Mouse (Mus musculus): ENCODE data around the gene Cldn4. TPM values are rescaled to one million over a fixed set of nuclear protein-coding genes. Genes with fewer than 3 reads are reported as not detected.

Gene Cldn4
- polyA plus RNA-seq, 1 experiment from 2014 or later: 10.1 TPM

DNA sequence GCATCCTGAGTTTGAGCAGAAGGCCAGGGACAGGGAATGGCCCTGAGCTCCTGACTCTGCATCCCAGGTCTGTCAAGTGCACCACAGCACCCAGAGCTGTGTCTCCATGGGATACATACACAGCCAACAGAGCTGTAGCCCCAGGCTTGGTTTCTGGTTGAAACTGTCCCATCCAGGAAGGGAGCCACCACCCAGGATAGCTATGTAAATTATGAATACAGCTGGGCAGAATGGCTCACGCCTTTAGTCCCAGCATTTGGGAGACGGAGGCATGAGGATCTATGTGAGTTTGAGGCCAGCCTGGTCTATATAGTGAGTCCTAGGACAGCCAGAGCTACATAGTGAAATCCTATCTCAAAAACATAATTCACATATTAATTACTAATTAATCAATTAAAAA, 16.7 kb downstream of the Cldn4 start:
- no peak for ATAC-seq (ENCODE audit: insufficient number of reproducible peaks, insufficient read depth, low FRiP score, low TSS enrichment, low read depth)
- H3K4me2 ChIP-seq: no peak overlapping the region
- no peak overlapping the region for H3K4me3 ChIP-seq (replicated peaks)
- H3K27me3 ChIP-seq: no peaks in the 10 kb centered on the region; the same call in 1 of the 2 replicates
- 0 out of 2 replicates have a peak, but pooled peaks cover 6% of the 10 kb centered on the region for H3K36me3 ChIP-seq
- no peaks in the 10 kb centered on the region for H3K9me3 ChIP-seq
- WGBS: 78% methylated on average over 2 of the region's 2 CpGs
- H3K27ac ChIP-seq: no peak overlapping the region
- no peak overlapping the region for H3K9ac ChIP-seq (replicated peaks)
- H3K4me1 ChIP-seq (replicated peaks): 0 out of 2 replicates have a peak, but pooled peaks cover 5% of the 10 kb centered on the region

GRCm38 (mm10) chr5:134926726-134927125, 20.0 kb downstream of the Cldn4 start:
- WGBS: 78% methylated on average over 4 of the region's 4 CpGs
- Histone ChIP-seq H3K27ac (no peak overlapping the region), H3K9me3 (no peaks in the 10 kb centered on the region), H3K36me3 (no peaks in the 10 kb centered on the region), H3K27me3 (no peaks in the 10 kb centered on the region; the same call in 1 of the 2 replicates), H3K4me2 (no peak overlapping the region), H3K4me1 (replicated peaks) (no peaks in the 10 kb centered on the region), H3K4me3 (replicated peaks) (no peak overlapping the region), H3K9ac (replicated peaks) (no peak overlapping the region)
- no peak for ATAC-seq (ENCODE audit: insufficient number of reproducible peaks, insufficient read depth, low FRiP score, low TSS enrichment, low read depth)

DNA sequence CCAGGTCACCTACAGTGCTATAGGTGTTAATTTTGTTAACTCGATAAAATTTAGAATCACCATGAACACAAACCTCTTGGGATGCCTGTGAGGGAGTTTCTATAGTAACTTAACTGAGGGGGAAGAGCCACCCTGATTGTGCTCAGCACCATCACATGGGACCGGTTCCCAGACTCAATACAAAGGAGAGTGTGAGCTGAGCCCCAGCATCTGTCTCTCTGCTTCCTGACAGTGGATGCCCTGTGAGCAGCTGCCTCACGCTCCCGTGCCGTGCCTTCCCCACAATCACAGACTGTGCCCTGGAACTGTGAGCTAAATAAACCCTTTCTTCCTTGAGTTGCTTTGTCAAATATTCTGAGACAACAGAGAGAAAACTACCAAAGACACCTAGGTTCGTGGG, 23.6 kb downstream of the Cldn4 start:
- H3K4me2 ChIP-seq: no peak overlapping the region
- no peaks in the 10 kb centered on the region for H3K9me3 ChIP-seq
- no peak overlapping the region for H3K4me3 ChIP-seq (replicated peaks)
- no peaks in the 10 kb centered on the region for H3K36me3 ChIP-seq
- H3K4me1 ChIP-seq (replicated peaks): no peaks in the 10 kb centered on the region
- no peak overlapping the region for H3K27ac ChIP-seq
- H3K9ac ChIP-seq (replicated peaks): no peak overlapping the region
- WGBS: 73% methylated on average over 6 of the region's 6 CpGs
- ATAC-seq (ENCODE audit: insufficient number of reproducible peaks, insufficient read depth, low FRiP score, low TSS enrichment, low read depth): no peak
- H3K27me3 ChIP-seq: no peaks in the 10 kb centered on the region

DNA sequence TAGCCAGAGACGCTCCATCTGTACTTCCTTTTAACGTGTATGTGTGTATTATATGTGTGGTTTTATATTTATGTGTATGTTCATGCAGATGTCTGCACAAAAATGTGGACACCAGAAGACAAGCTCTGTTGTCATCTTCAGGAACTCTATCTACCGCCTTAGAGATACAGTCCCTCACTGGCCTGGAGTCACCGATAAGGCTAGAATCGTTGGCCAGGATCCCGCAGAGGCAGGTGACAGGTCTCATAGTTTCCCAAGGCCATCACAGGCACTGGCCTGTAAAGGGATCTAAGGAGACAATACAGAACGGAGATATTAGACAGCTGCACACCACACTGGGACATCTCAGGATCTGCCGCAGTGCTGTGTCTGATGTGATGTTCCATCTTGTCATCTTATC, 25.6 kb downstream of the Cldn4 start:
- ATAC-seq (ENCODE audit: insufficient number of reproducible peaks, insufficient read depth, low FRiP score, low TSS enrichment, low read depth): no peak
- H3K36me3 ChIP-seq: no peaks in the 10 kb centered on the region
- no peaks in the 10 kb centered on the region for H3K9me3 ChIP-seq
- no peak overlapping the region for H3K4me2 ChIP-seq
- no peak overlapping the region for H3K9ac ChIP-seq (replicated peaks)
- H3K27me3 ChIP-seq: no peaks in the 10 kb centered on the region
- no peak overlapping the region for H3K4me3 ChIP-seq (replicated peaks)
- no peak overlapping the region for H3K27ac ChIP-seq
- no peaks in the 10 kb centered on the region for H3K4me1 ChIP-seq (replicated peaks)
- 90% methylated on average over 8 of the region's 8 CpGs for WGBS

GRCm38 (mm10) chr5:134920106-134920687, 26.5 kb downstream of the Cldn4 start:
- no peak overlapping the region for H3K4me2 ChIP-seq
- no peaks in the 10 kb centered on the region for H3K36me3 ChIP-seq
- 78% methylated on average over 6 of the region's 6 CpGs for WGBS
- H3K9ac ChIP-seq (replicated peaks): no peak overlapping the region
- H3K4me1 ChIP-seq (replicated peaks): no peaks in the 10 kb centered on the region
- no peak overlapping the region for H3K27ac ChIP-seq
- ATAC-seq (ENCODE audit: insufficient number of reproducible peaks, insufficient read depth, low FRiP score, low TSS enrichment, low read depth): no peak
- H3K9me3 ChIP-seq: no peaks in the 10 kb centered on the region
- no peak overlapping the region for H3K4me3 ChIP-seq (replicated peaks)
- H3K27me3 ChIP-seq: no peaks in the 10 kb centered on the region

GRCm38 (mm10) chr5:134919097-134919496, 27.6 kb downstream of the Cldn4 start:
- H3K27me3 ChIP-seq: no peaks in the 10 kb centered on the region
- no peaks in the 10 kb centered on the region for H3K9me3 ChIP-seq
- no peak for ATAC-seq (ENCODE audit: insufficient number of reproducible peaks, insufficient read depth, low FRiP score, low TSS enrichment, low read depth)

DNA sequence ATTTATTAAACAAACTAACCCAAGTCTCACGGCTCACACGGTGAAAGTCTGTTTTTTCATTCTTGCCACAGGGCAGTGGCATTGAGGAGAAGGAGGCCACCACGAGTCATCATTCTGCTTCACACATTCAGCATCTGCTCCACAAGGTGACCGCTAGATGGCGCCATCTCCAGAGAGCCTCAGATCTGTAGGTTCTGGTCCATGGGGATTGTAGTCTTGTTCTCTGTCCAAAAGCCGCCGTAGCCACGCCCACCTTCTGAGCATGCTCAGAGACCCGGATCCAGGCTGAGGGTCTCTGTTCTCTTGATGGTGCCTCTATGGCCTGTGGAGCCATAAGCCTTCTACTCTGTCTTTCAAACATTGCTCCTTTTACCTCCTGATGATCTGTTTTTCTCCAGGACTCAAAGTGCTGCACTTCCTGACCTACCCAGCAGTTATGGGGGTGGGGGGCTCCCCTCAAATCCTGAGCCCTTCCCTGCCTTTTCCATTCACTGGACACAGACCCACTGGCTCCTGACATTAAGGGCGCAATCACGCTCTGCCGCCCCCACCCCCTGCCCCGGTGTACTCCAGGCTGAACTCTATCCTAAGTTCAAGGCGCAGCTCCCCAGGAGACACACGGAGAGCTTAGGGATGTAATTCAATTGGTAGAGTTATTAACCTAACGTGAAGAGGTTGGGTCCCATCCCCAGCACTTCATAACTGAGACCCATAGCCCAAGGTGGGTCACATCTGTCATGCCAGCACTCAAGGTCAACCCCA, 28.5 kb downstream of the Cldn4 start:
- H3K9ac ChIP-seq (replicated peaks): no peak overlapping the region
- no peaks in the 10 kb centered on the region for H3K9me3 ChIP-seq
- no peak for ATAC-seq (ENCODE audit: insufficient number of reproducible peaks, insufficient read depth, low FRiP score, low TSS enrichment, low read depth)
- H3K27me3 ChIP-seq: peaks cover 5% of the 10 kb centered on the region; the same call in 1 of the 2 replicates
- H3K4me2 ChIP-seq: no peak overlapping the region
- no peaks in the 10 kb centered on the region for H3K36me3 ChIP-seq
- no peak overlapping the region for H3K27ac ChIP-seq
- no peak overlapping the region for H3K4me3 ChIP-seq (replicated peaks)
- 49% methylated on average over 16 of the region's 16 CpGs for WGBS
- H3K4me1 ChIP-seq (replicated peaks): no peaks in the 10 kb centered on the region

More at GRCm38 (mm10) chr5:134919097-134919496, 27.6 kb downstream of the Cldn4 start:
- Histone ChIP-seq H3K4me2 (no peak overlapping the region), H3K27ac (no peak overlapping the region), H3K9ac (replicated peaks) (no peak overlapping the region), H3K4me1 (replicated peaks) (no peaks in the 10 kb centered on the region), H3K36me3 (no peaks in the 10 kb centered on the region), H3K4me3 (replicated peaks) (no peak overlapping the region)
- WGBS: 94% methylated on average over 3 of the region's 3 CpGs

- no peak within 1 kb of the TSS for H3K27ac ChIP-seq
- H3K9ac ChIP-seq (replicated peaks): no peak within 1 kb of the TSS
- H3K9me3 ChIP-seq: no peaks in the 10 kb centered on the region
- peaks cover 10% of the 10 kb centered on the region for H3K27me3 ChIP-seq
- H3K4me1 ChIP-seq (replicated peaks): no peaks in the 10 kb centered on the region
- H3K4me2 ChIP-seq: no peak within 1 kb of the TSS
- WGBS: 75% methylated on average over 8 of the region's 8 CpGs
- no peak within 1 kb of the TSS for H3K4me3 ChIP-seq (replicated peaks)
- H3K36me3 ChIP-seq: no peaks in the 10 kb centered on the region
- no peak for ATAC-seq (ENCODE audit: insufficient number of reproducible peaks, insufficient read depth, low FRiP score, low TSS enrichment, low read depth)
These were observed 31.4 kb downstream of the Cldn4 start, which contains the start of gene Cldn13 for GRCm38 (mm10) chr5:134915311-134915710. Cldn13 (minus strand) TSS chr5:134915526.

GRCm38 (mm10) chr5:134914510-134914909, 32.2 kb downstream of the Cldn4 start:
- ATAC-seq (ENCODE audit: insufficient number of reproducible peaks, insufficient read depth, low FRiP score, low TSS enrichment, low read depth): no peak
- Histone ChIP-seq H3K9ac (replicated peaks) (no peak overlapping the region), H3K9me3 (no peaks in the 10 kb centered on the region), H3K4me2 (no peak overlapping the region), H3K27me3 (peaks cover 10% of the 10 kb centered on the region), H3K27ac (no peak overlapping the region), H3K36me3 (no peaks in the 10 kb centered on the region), H3K4me1 (replicated peaks) (no peaks in the 10 kb centered on the region), H3K4me3 (replicated peaks) (no peak overlapping the region)
- 81% methylated on average over 8 of the region's 8 CpGs for WGBS

DNA sequence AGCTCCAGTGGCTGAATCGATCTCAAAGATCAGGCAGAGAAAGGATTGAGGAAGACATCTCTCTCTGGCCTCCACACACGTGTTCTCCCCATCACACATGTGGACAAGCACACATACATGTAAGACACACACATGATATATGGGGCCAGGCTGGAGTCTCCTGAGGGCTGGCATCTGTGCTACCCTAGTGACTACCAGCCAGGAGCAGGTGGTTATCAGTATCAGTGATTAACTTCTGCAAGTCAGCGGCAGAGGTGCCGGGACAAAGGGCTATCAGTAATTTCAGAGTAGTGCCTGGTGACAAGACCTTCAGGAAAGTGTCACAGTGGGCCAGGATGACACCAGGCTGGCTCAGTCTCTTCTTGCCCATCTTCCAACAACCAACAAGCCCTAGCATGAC, 33.0 kb downstream of the Cldn4 start:
- H3K4me3 ChIP-seq (replicated peaks): no peak overlapping the region
- no peak overlapping the region for H3K9ac ChIP-seq (replicated peaks)
- H3K27me3 ChIP-seq: peaks cover 10% of the 10 kb centered on the region
- no peak for ATAC-seq (ENCODE audit: insufficient number of reproducible peaks, insufficient read depth, low FRiP score, low TSS enrichment, low read depth)
- H3K4me2 ChIP-seq: no peak overlapping the region
- no peaks in the 10 kb centered on the region for H3K9me3 ChIP-seq
- H3K36me3 ChIP-seq: no peaks in the 10 kb centered on the region
- no peak overlapping the region for H3K27ac ChIP-seq
- H3K4me1 ChIP-seq (replicated peaks): no peaks in the 10 kb centered on the region
- 89% methylated on average over 4 of the region's 4 CpGs for WGBS

GRCm38 (mm10) chr5:134913352-134913751, 33.4 kb downstream of the Cldn4 start:
- peaks cover 10% of the 10 kb centered on the region for H3K27me3 ChIP-seq
- H3K4me3 ChIP-seq (replicated peaks): no peak overlapping the region
- H3K9ac ChIP-seq (replicated peaks): no peak overlapping the region
- H3K36me3 ChIP-seq: no peaks in the 10 kb centered on the region
- no peak overlapping the region for H3K4me2 ChIP-seq
- H3K9me3 ChIP-seq: no peaks in the 10 kb centered on the region
- no peak overlapping the region for H3K27ac ChIP-seq
- WGBS: 75% methylated on average over 3 of the region's 3 CpGs
- no peaks in the 10 kb centered on the region for H3K4me1 ChIP-seq (replicated peaks)
- ATAC-seq (ENCODE audit: insufficient number of reproducible peaks, insufficient read depth, low FRiP score, low TSS enrichment, low read depth): no peak

Data from limb, embryonic 12.5 days (tissue).